Mouse (Mus musculus) spleen, adult 2 months (tissue): ENCODE data around the gene Agr3. TPM values are rescaled to one million over a fixed set of nuclear protein-coding genes. Genes with fewer than 3 reads are reported as not detected.

Experiments
- DNase-seq, 2 experiments: peaks; one replicate each; pipeline versions ENCODE4 v3.0.0 to v3.0.0-alpha.2; 2012 to 2021; ENCODE audit warnings: low spot score in 2 of 2, low read depth in 1 of 2
- H3K27ac ChIP-seq: fragments of 200-500 bp; 2 replicates; pipeline ENCODE4 v1.5.1; 2012; ENCODE audit warnings: low read length, inconsistent platforms; ENCODE audit not compliant: insufficient read depth
- H3K27me3 ChIP-seq: fragments of 200-500 bp; 2 replicates; pipeline ENCODE4 v1.6.1; 2012; ENCODE audit warnings: mild to moderate bottlenecking, moderate library complexity, low read length, inconsistent platforms; ENCODE audit not compliant: control insufficient read depth, insufficient read depth
- H3K36me3 ChIP-seq: fragments of 200-500 bp; 2 replicates; pipeline ENCODE4 v1.6.1; 2012; ENCODE audit warnings: mild to moderate bottlenecking, low read length, inconsistent platforms; ENCODE audit not compliant: control insufficient read depth, insufficient read depth
- H3K4me1 ChIP-seq: fragments of 200-500 bp; 2 replicates; pipeline ENCODE4 v1.6.1; 2011; ENCODE audit warnings: inconsistent platforms; ENCODE audit not compliant: control insufficient read depth, insufficient read depth, insufficient read length
- H3K4me3 ChIP-seq: fragments of 200-500 bp; 2 replicates; pipeline ENCODE4 v1.5.1; 2011; ENCODE audit warnings: mild to moderate bottlenecking, inconsistent platforms; ENCODE audit not compliant: insufficient read depth, insufficient read length; ENCODE audit errors: extremely low read depth
- CTCF ChIP-seq: fragments of 200-500 bp; IDR thresholded peaks from 2 replicates; pipeline ENCODE4 v1.5.1; 2011; ENCODE audit warnings: mild to moderate bottlenecking, inconsistent platforms; ENCODE audit not compliant: insufficient read depth, insufficient read length, insufficient replicate concordance; ENCODE audit errors: extremely low read depth
- POLR2A ChIP-seq: fragments of 200-500 bp; IDR thresholded peaks from 2 replicates; pipeline ENCODE4 v1.6.1; 2011; ENCODE audit warnings: low read depth, low read length, inconsistent platforms
- WGBS: fragments of 180-500 bp; shearing (Covaris S2); methylation state at CpG from one replicate; pipeline ENCODE4 v1.1.7; 2018; 5-methylcytosine and 5-hydroxymethylcytosine counted together
- polyA plus RNA-seq: library from polyadenylated mRNA; depleted of rRNA; stranded (reverse); fragments of >200 nt; gene quantifications from 2 replicates; pipeline ENCODE4 v1.2.3, GENCODE M21; 2012

Gene Agr3
- polyA plus RNA-seq, 1 experiment: not detected

- TF ChIP-seq CTCF (no peak), POLR2A (no peak)
- H3K4me3 ChIP-seq: no peak overlapping the region
- H3K4me1 ChIP-seq: no peaks in the 10 kb centered on the region
- DNase-seq: no peak
- no peak overlapping the region for H3K27ac ChIP-seq
- 84% methylated on average over 1 of the region's 1 CpGs for WGBS
- H3K36me3 ChIP-seq: no peaks in the 10 kb centered on the region
- H3K27me3 ChIP-seq: no peaks in the 10 kb centered on the region
These were observed 26.3 kb downstream of the Agr3 start for GRCm38 (mm10) chr12:35951757-35952156.

DNA sequence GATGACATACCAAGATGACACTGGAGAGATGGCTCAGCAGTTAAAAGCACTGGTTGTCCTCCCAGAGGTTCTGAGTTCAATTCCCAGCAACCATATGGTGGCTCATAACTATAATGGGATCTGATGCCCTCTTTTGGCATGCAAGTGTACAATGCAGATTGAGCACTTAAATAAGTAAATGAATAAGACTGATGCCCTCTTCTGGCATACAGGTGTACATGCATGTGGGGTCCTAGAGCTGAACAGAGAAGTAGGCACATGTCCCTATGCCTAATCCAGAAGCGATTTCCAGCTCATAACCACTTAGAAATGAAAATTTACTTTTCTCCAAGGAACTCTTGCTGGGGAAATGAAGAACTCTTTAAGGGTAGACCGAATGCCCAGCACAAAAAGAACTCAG is 31.8 kb downstream of the Agr3 start:
- Histone ChIP-seq H3K27me3 (no peaks in the 10 kb centered on the region), H3K4me1 (no peaks in the 10 kb centered on the region), H3K4me3 (no peak overlapping the region), H3K27ac (no peak overlapping the region), H3K36me3 (no peaks in the 10 kb centered on the region)
- TF ChIP-seq POLR2A: no peak
- WGBS: 68% methylated on average over 2 of the region's 2 CpGs
- DNase-seq: no peak

DNA sequence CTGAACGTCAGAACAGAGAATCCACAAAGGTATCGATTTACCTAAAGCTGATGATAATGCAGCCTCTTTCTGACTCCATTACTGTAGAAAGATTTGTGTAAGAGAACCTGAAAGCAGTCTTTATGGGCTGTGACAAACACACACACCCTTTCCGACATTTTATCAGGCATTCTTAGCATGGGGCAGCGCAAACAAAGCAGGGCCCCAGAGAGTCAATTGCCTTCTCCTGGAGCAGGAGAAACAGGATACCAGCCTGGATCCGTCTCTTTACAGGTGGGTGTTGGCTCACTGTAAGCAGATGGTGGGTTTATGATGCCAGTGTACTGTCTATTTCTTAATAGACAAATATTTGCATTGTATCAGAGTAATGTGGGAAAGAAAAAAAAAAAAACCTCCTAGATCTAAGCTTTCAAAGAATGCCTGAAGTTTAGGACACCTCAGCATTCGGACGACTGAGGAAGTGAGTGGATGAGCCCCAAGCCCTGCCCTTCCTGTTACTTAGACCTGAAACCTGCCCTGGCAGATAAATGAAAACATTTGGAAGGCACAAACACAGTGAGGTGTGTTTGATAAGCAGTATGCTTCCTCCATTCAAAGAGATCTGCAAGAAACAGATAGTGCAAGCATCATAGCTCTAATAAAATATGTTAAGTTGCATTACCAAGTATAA is 40.8 kb downstream of the Agr3 start:
- Histone ChIP-seq H3K36me3 (no peaks in the 10 kb centered on the region), H3K4me1 (no peaks in the 10 kb centered on the region), H3K27ac (no peak overlapping the region), H3K27me3 (no peaks in the 10 kb centered on the region), H3K4me3 (no peak overlapping the region)
- DNase-seq: no peak
- 80% methylated on average over 7 of the region's 7 CpGs for WGBS
- TF ChIP-seq POLR2A: no peak
- no peak for TF ChIP-seq CTCF

DNA sequence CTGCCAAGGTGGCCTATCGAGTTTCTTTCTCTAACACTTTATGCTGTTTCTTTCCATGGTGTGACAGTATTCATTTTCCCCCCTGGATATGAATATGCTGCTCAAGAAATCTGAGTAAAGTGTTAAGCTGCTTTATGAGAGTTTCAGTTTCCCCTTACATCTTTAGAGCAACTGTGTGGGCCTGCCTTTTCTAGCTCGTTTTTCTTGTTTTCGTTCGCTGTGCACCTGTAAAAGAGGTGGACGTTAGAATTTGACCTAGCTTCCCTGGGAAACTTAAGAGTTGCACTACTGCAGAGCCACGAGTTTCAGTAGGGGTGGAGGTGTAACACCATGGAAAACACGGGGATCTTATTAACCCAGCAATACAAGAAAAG is 41.3 kb downstream of the Agr3 start:
- H3K27me3 ChIP-seq: no peaks in the 10 kb centered on the region
- DNase-seq: no peak
- H3K27ac ChIP-seq: no peak overlapping the region
- TF ChIP-seq POLR2A: no peak
- TF ChIP-seq CTCF: no peak
- 70% methylated on average over 7 of the region's 7 CpGs for whole genome bisulfite sequencing
- no peak overlapping the region for H3K4me3 ChIP-seq
- H3K36me3 ChIP-seq: no peaks in the 10 kb centered on the region
- no peaks in the 10 kb centered on the region for H3K4me1 ChIP-seq

- no peak overlapping the region for H3K4me3 ChIP-seq
- H3K4me1 ChIP-seq: no peaks in the 10 kb centered on the region
- H3K36me3 ChIP-seq: no peaks in the 10 kb centered on the region
- no peak for DNase-seq
- H3K27ac ChIP-seq: no peak overlapping the region
- WGBS: 30% methylated on average over 3 of the region's 3 CpGs
- no peaks in the 10 kb centered on the region for H3K27me3 ChIP-seq
- no peak for TF ChIP-seq POLR2A
- TF ChIP-seq CTCF: no peak
These were observed 50.5 kb downstream of the Agr3 start for GRCm38 (mm10) chr12:35975898-35976297.

GRCm38 (mm10) chr12:35977633-35978246 is 52.3 kb downstream of the Agr3 start:
- TF ChIP-seq CTCF (no peak), POLR2A (no peak)
- H3K36me3 ChIP-seq: no peaks in the 10 kb centered on the region
- 84% methylated on average over 6 of the region's 6 CpGs for WGBS
- no peak overlapping the region for H3K4me3 ChIP-seq
- H3K27me3 ChIP-seq: no peaks in the 10 kb centered on the region
- H3K27ac ChIP-seq: no peak overlapping the region
- no peaks in the 10 kb centered on the region for H3K4me1 ChIP-seq
- DNase-seq: no peak

GRCm38 (mm10) chr12:35979625-35980024 is 54.2 kb downstream of the Agr3 start:
- Histone ChIP-seq H3K4me1 (peaks cover 6% of the 10 kb centered on the region; the same call in 1 of the 2 replicates), H3K27ac (no peak overlapping the region), H3K36me3 (no peaks in the 10 kb centered on the region), H3K4me3 (no peak overlapping the region), H3K27me3 (no peaks in the 10 kb centered on the region)
- DNase-seq: no peak
- 90% methylated on average over 5 of the region's 5 CpGs for WGBS
- no peak for TF ChIP-seq CTCF
- TF ChIP-seq POLR2A: no peak
